Mouse (Mus musculus): Measurements from ENCODE around the gene Stox1.

- no peak for TF ChIP-seq CTCF (IDR thresholded peaks at IDR 0.05; ENCODE audit: low read depth)
- no peak for TF ChIP-seq EP300 (IDR thresholded peaks at IDR 0.05; ENCODE audit: low read depth)
These were observed 12.5 kb downstream of the Stox1 start for GRCm38 (mm10) chr10:62713457-62713856.
